Mouse (Mus musculus) thymus, adult 2 months (tissue): ENCODE results near the gene Cdc42ep4. TPM values are rescaled to one million over a fixed set of nuclear protein-coding genes. Genes with fewer than 3 reads are reported as not detected.

Experiments used
- DNase-seq: peaks from one replicate; pipeline ENCODE4 v3.0.0; 2021
- H3K27ac ChIP-seq: fragments of 200-500 bp; 2 replicates; pipeline ENCODE4 v1.5.1; 2012; ENCODE audit warnings: low read length, control low read depth; ENCODE audit not compliant: control insufficient read depth, insufficient read depth
- H3K27me3 ChIP-seq: fragments of 200-500 bp; 2 replicates; pipeline ENCODE4 v1.6.1; 2012; ENCODE audit warnings: mild to moderate bottlenecking, low read length, moderate library complexity, mixed read lengths; ENCODE audit not compliant: control insufficient read depth, insufficient read depth
- H3K36me3 ChIP-seq: fragments of 200-500 bp; 2 replicates; pipeline ENCODE4 v1.6.1; 2012; ENCODE audit warnings: mild to moderate bottlenecking, low read length, moderate library complexity; ENCODE audit not compliant: control insufficient read depth, insufficient read depth
- H3K4me1 ChIP-seq: fragments of 200-500 bp; replicated peaks from 2 replicates; pipeline ENCODE4 v1.6.1; 2012; ENCODE audit warnings: low read length; ENCODE audit not compliant: control insufficient read depth, insufficient read depth
- H3K4me3 ChIP-seq: fragments of 200-500 bp; 2 replicates; pipeline ENCODE4 v1.5.1; 2012; ENCODE audit warnings: mild to moderate bottlenecking, low read length, control low read depth, moderate library complexity; ENCODE audit not compliant: control insufficient read depth, insufficient read depth
- CTCF ChIP-seq: fragments of 200-500 bp; IDR thresholded peaks from 2 replicates; pipeline ENCODE4 v1.5.1; 2012; ENCODE audit warnings: mild to moderate bottlenecking, control low read depth, low read length, moderate library complexity, borderline replicate concordance; ENCODE audit not compliant: control insufficient read depth, poor library complexity, insufficient read depth; ENCODE audit errors: extremely low read depth
- POLR2A ChIP-seq: fragments of 200-500 bp; IDR thresholded peaks from 2 replicates; pipeline ENCODE4 v1.6.1; 2012; ENCODE audit warnings: mild to moderate bottlenecking, low read length, control low read depth, moderate library complexity; ENCODE audit not compliant: control insufficient read depth, poor library complexity, insufficient read depth; ENCODE audit errors: extremely low read depth
- WGBS: fragments of 180-500 bp; shearing (Covaris S2); methylation state at CpG from one replicate; pipeline ENCODE4 v1.1.7; 2018; 5-methylcytosine and 5-hydroxymethylcytosine counted together
- polyA plus RNA-seq: library from polyadenylated mRNA; depleted of rRNA; stranded (reverse); fragments of >200 nt; gene quantifications from 2 replicates; pipeline ENCODE4 v1.2.3, GENCODE M21; 2012

Cdc42ep4 gene
- polyA plus RNA-seq, 1 experiment: 28.7 TPM

DNA sequence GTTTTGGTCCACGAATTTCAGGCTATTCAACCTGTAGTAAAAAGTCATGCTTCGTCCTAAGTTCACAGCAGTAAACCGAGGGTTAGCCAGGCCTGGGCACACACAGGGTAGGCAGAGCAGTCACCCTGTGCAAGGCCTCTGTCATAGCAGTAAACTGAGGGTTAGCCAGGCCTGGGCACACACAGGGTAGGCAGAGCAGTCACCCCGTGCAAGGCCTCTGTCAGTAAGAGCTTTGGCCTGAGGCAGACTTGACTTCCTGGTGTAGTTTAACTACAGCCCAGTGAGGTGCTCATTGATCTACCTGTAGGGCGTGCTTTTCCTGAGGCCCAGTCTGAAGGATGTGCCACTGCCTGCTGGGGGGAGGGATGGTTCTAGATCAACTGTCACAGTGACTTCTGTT, 60.4 kb downstream of the Cdc42ep4 start:
- Histone ChIP-seq H3K36me3 (peaks cover 7% of the 10 kb centered on the region), H3K27me3 (no peaks in the 10 kb centered on the region), H3K4me3 (no peak overlapping the region), H3K4me1 (no peaks in the 10 kb centered on the region), H3K27ac (no peak overlapping the region)
- WGBS: 95% methylated on average over 5 of the region's 5 CpGs
- DNase-seq: no peak
- TF ChIP-seq CTCF: no peak
- TF ChIP-seq POLR2A: no peak

DNA sequence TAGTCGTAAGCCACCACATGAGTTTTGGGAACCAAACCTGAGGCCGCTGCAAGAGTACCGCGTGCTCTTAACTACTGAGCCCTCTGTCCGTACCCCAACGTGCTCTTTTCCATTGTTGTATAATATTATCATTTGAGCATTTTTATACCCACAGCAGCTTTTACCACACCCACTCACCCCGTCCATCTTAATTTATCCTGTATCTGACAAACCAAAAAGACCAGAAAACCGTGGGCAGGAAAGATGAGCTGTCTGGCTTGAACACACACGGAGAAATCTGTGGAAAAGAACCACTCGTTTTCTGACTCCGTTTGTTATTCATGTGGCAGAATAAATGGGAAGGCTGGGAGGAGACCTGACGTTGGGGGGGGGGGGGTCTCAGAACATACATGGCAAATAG, 61.2 kb downstream of the Cdc42ep4 start:
- no peak overlapping the region for H3K4me3 ChIP-seq
- no peak overlapping the region for H3K27ac ChIP-seq
- no peak for DNase-seq
- TF ChIP-seq POLR2A (no peak), CTCF (no peak)
- no peaks in the 10 kb centered on the region for H3K4me1 ChIP-seq
- H3K27me3 ChIP-seq: no peaks in the 10 kb centered on the region
- 97% methylated on average over 12 of the region's 12 CpGs for WGBS
- peaks cover 7% of the 10 kb centered on the region for H3K36me3 ChIP-seq

DNA sequence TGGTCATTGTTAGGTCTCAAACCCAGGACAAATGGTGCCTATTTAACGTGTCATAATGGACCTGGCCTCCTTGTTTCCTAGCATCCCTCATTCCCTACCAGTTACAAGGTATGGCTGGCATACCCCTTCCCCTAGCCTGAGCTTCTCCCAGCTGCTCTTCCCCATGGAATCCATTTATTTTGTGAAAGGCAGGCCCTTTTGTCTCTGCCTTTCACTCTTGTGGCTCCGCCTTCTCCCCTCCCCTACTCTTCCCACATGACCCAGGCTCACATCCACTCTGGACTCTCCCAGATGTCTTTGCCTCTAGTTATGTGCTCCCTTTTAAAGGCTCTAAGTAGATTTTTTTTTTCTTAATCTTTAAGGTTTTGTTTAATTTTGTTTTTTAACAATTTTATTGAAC, 64.7 kb downstream of the Cdc42ep4 start:
- Histone ChIP-seq H3K4me1 (peaks cover 5% of the 10 kb centered on the region), H3K27me3 (no peaks in the 10 kb centered on the region), H3K27ac (no peak overlapping the region), H3K4me3 (no peak overlapping the region), H3K36me3 (peaks cover 7% of the 10 kb centered on the region; the same call in 1 of the 2 replicates)
- no peak for DNase-seq
- 91% methylated on average over 2 of the region's 2 CpGs for WGBS
- TF ChIP-seq POLR2A (no peak), CTCF (no peak)

DNA sequence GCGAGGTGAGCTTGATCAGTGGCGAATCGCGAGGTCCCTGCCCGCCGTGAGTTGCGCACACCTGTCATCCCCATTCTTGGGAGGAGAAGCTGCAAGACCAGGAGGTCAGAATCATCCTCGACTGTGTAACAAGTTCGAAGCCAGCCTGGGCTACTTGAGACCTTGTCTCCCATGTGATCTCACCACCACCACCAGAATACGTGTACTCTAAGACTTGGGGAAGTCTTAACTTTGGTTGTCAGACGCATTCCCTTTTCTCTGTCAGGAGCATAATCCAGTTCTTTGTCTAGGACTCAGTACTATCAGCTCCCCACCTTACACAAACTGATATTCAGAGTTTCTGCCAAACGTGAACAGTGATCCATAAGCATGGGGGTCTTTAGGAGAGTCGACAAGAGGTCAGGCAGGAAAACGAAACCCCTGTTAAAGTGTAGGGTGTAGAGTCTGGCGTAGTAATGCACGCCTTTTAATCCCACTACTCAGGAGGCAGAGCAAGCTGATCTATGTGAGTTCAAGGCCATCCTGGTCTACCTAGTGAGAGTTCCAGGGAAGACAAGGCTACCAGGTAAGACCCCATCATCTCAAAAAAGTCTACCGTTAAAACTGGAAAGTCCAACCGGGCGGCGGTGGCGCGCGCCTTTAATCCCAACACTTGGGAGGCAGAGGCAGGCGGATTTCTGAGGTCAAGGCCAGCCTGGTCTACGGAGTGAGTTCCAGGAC, 66.8 kb downstream of the Cdc42ep4 start:
- Histone ChIP-seq H3K27ac (no peak overlapping the region), H3K4me1 (peaks cover 5% of the 10 kb centered on the region), H3K4me3 (peak overlapping the region; percentile 90), H3K36me3 (peaks cover 7% of the 10 kb centered on the region; the same call in 1 of the 2 replicates), H3K27me3 (no peaks in the 10 kb centered on the region)
- TF ChIP-seq CTCF: no peak
- TF ChIP-seq POLR2A: no peak
- WGBS: 41% methylated on average over 25 of the region's 25 CpGs
- no peak for DNase-seq

DNA sequence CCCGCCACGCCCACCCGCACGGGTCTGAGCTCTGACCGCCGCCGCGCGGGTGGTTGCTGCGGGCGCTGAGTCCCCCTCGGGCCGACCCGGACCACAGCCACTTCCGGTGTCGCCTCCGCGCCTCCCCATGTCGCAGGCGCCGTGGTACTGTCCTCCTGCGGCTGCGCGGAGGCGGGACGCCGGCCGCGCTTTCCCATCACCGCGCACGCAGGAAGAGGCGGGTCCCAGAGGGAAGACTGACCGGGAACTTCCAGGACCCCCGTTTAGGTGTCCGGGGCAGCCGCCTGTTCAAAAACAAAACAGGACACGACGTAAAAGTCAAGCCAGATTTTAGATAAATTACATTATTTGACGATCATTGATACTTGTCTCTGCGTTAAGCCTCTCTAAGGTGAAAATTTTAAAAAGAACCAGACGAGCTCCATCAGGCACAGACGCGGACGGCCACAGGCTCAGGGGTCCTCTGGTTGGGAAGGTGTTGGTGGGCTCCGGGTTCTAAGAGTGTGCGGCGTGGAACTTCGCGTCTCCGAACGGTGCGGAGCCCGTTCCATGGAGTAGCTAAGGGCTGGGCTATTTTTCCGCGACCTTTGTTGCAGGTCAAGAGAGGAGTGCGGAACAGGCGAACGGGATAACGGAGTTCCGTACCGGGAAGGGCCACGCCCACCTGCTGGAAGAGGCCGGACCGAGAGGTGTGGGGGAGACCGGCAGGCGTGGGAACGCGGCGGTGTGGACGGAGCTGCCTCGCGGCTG, 67.5 kb downstream of the Cdc42ep4 start, which contains the start of the genes Fam104a and D11Wsu47e:
Gene Fam104a, minus strand, starts transcription at position 199 of the 750 bp plus-strand sequence.
Gene D11Wsu47e, plus strand, starts transcription at position 456 of the 750 bp plus-strand sequence.
- Histone ChIP-seq H3K36me3 (peaks cover 7% of the 10 kb centered on the region; the same call in 1 of the 2 replicates), H3K27me3 (no peaks in the 10 kb centered on the region), H3K27ac (peak within 1 kb of the TSS; percentile 31), H3K4me1 (peaks cover 5% of the 10 kb centered on the region), H3K4me3 (peak within 1 kb of the TSS; percentile 90)
- peak; percentile 95 for DNase-seq
- under 1% methylated on average over 73 of the region's 73 CpGs for WGBS
- TF ChIP-seq CTCF: 0 out of 2 replicates have a peak, but pooled peaks have one; percentile 9
- peak; percentile 59; the same call in 1 of the 2 replicates for TF ChIP-seq POLR2A

DNA sequence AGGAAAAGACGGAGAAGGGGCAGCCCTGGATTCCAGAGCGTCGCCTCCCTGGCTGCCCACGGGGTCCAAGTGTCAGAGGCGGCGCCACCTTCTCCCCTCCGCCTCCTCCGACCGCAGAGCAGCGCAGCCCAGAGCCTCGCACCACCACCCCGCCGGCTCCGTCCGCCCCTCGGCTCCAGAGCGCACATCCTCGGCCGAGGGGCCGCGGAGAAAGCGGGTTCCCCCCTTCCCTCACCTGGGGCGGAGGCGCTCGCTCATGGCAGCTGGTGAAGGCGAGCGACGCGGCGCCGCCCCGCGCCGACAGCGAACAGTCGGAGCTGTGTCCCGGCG, 68.1 kb downstream of the Cdc42ep4 start:
- no peaks in the 10 kb centered on the region for H3K27me3 ChIP-seq
- no peak for TF ChIP-seq POLR2A
- 0 out of 2 replicates have a peak, but pooled peaks have one; percentile 20 for TF ChIP-seq CTCF
- WGBS: under 1% methylated on average over 38 of the region's 38 CpGs
- peak overlapping the region; percentile 29 for H3K27ac ChIP-seq
- H3K4me3 ChIP-seq: peak overlapping the region; percentile 90
- peaks cover 3% of the 10 kb centered on the region; the same call in 1 of the 2 replicates for H3K36me3 ChIP-seq
- no peak for DNase-seq
- peaks cover 5% of the 10 kb centered on the region for H3K4me1 ChIP-seq
